Mouse (Mus musculus): ENCODE data around the gene Cep63. TPM values are rescaled to one million over a fixed set of nuclear protein-coding genes. Genes with fewer than 3 reads are reported as not detected.

Cep63 gene
- total and polyA plus RNA-seq, 2 experiments from 2014 or later: 5.2 to 45.3 TPM

- 71% methylated on average over 8 of the region's 8 CpGs for WGBS
- no peaks in the 10 kb centered on the region for H3K36me3 ChIP-seq (replicated peaks; ENCODE audit: control insufficient read depth, insufficient read depth, low read length)
- H3K27me3 ChIP-seq (ENCODE audit: control insufficient read depth, insufficient read depth, low read length): peaks cover 16% of the 10 kb centered on the region; the same call in 1 of the 2 replicates
- no peak overlapping the region for H3K9ac ChIP-seq (replicated peaks; ENCODE audit: low read depth, low read length)
- no peaks in the 10 kb centered on the region for H3K9me3 ChIP-seq (replicated peaks; ENCODE audit: control insufficient read depth, low read length)
- H3K27ac ChIP-seq (ENCODE audit: low read depth): no peak overlapping the region
- peaks cover 5% of the 10 kb centered on the region; the same call in 1 of the 2 replicates for H3K4me1 ChIP-seq (ENCODE audit: control insufficient read depth, insufficient read depth)
- no peak for ATAC-seq (ENCODE audit: insufficient read depth, low read depth)
- TF ChIP-seq CTCF (IDR thresholded peaks at IDR 0.05; ENCODE audit: low read depth): no peak
- no peak for TF ChIP-seq EP300 (IDR thresholded peaks at IDR 0.05; ENCODE audit: low read depth)
- H3K4me2 ChIP-seq (ENCODE audit: low read depth, low read length): no peak overlapping the region
- no peak for DNase-seq (ENCODE audit: low spot score)
- no peak overlapping the region for H3K4me3 ChIP-seq (ENCODE audit: low read depth, low read length)
These were observed 83.8 kb downstream of the Cep63 start for GRCm38 (mm10) chr9:102542540-102542939.

- Histone ChIP-seq H3K4me1 (ENCODE audit: control insufficient read depth, insufficient read depth) (peaks cover 5% of the 10 kb centered on the region; the same call in 1 of the 2 replicates), H3K36me3 (replicated peaks; ENCODE audit: control insufficient read depth, insufficient read depth, low read length) (no peaks in the 10 kb centered on the region), H3K9ac (replicated peaks; ENCODE audit: low read depth, low read length) (no peak overlapping the region), H3K4me3 (ENCODE audit: low read depth, low read length) (no peak overlapping the region), H3K9me3 (replicated peaks; ENCODE audit: control insufficient read depth, low read length) (no peaks in the 10 kb centered on the region), H3K27me3 (ENCODE audit: control insufficient read depth, insufficient read depth, low read length) (peaks cover 16% of the 10 kb centered on the region; the same call in 1 of the 2 replicates), H3K4me2 (ENCODE audit: low read depth, low read length) (no peak overlapping the region), H3K27ac (ENCODE audit: low read depth) (no peak overlapping the region)
- ATAC-seq (ENCODE audit: insufficient read depth, low read depth) (no peak), DNase-seq (ENCODE audit: low spot score) (no peak)
- TF ChIP-seq CTCF (IDR thresholded peaks at IDR 0.05; ENCODE audit: low read depth): no peak
- no peak for TF ChIP-seq EP300 (IDR thresholded peaks at IDR 0.05; ENCODE audit: low read depth)
- WGBS: 85% methylated on average over 10 of the region's 10 CpGs
These were observed 84.7 kb downstream of the Cep63 start for GRCm38 (mm10) chr9:102541666-102542065.

GRCm38 (mm10) chr9:102539699-102540098 is 86.6 kb downstream of the Cep63 start:
- Histone ChIP-seq H3K9ac (replicated peaks; ENCODE audit: low read depth, low read length) (no peak overlapping the region), H3K4me3 (ENCODE audit: low read depth, low read length) (no peak overlapping the region), H3K4me2 (ENCODE audit: low read depth, low read length) (no peak overlapping the region), H3K27me3 (ENCODE audit: control insufficient read depth, insufficient read depth, low read length) (0 out of 2 replicates have a peak, but pooled peaks cover 11% of the 10 kb centered on the region), H3K9me3 (replicated peaks; ENCODE audit: control insufficient read depth, low read length) (no peaks in the 10 kb centered on the region), H3K36me3 (replicated peaks; ENCODE audit: control insufficient read depth, insufficient read depth, low read length) (no peaks in the 10 kb centered on the region), H3K27ac (ENCODE audit: low read depth) (no peak overlapping the region), H3K4me1 (ENCODE audit: control insufficient read depth, insufficient read depth) (peaks cover 5% of the 10 kb centered on the region; the same call in 1 of the 2 replicates)
- ATAC-seq (ENCODE audit: insufficient read depth, low read depth) (no peak), DNase-seq (ENCODE audit: low spot score) (no peak)
- TF ChIP-seq CTCF (IDR thresholded peaks at IDR 0.05; ENCODE audit: low read depth): no peak
- no peak for TF ChIP-seq EP300 (IDR thresholded peaks at IDR 0.05; ENCODE audit: low read depth)
- WGBS: 63% methylated on average over 7 of the region's 7 CpGs

GRCm38 (mm10) chr9:102536968-102537367 is 89.4 kb downstream of the Cep63 start:
- Histone ChIP-seq H3K4me3 (ENCODE audit: low read depth, low read length) (no peak overlapping the region), H3K36me3 (replicated peaks; ENCODE audit: control insufficient read depth, insufficient read depth, low read length) (no peaks in the 10 kb centered on the region), H3K9me3 (replicated peaks; ENCODE audit: control insufficient read depth, low read length) (no peaks in the 10 kb centered on the region), H3K27ac (ENCODE audit: low read depth) (no peak overlapping the region), H3K9ac (replicated peaks; ENCODE audit: low read depth, low read length) (no peak overlapping the region), H3K27me3 (ENCODE audit: control insufficient read depth, insufficient read depth, low read length) (0 out of 2 replicates have a peak, but pooled peaks cover 2% of the 10 kb centered on the region), H3K4me1 (ENCODE audit: control insufficient read depth, insufficient read depth) (no peaks in the 10 kb centered on the region), H3K4me2 (ENCODE audit: low read depth, low read length) (no peak overlapping the region)
- ATAC-seq (ENCODE audit: insufficient read depth, low read depth) (no peak), DNase-seq (ENCODE audit: low spot score) (no peak)
- WGBS: 86% methylated on average over 4 of the region's 4 CpGs
- no peak for TF ChIP-seq CTCF (IDR thresholded peaks at IDR 0.05; ENCODE audit: low read depth)
- TF ChIP-seq EP300 (IDR thresholded peaks at IDR 0.05; ENCODE audit: low read depth): no peak

Other genes starting within 250 kb of the Cep63 start
- gene Ky, start 120.8 kb downstream of the Cep63 start, total RNA-seq (2014; rRNA removed; ENCODE audit: low replicate concordance): 1.9 and 22.1 TPM in 2 replicates
- gene Ky, start 120.8 kb downstream of the Cep63 start, polyA plus RNA-seq (2015; fragmentation: Nextera tagmentation; extraction: Ambion mirVana): 1.8 and 2.1 TPM in 2 replicates
- gene Anapc13, start 238 bp downstream of the Cep63 start, total RNA-seq (2014; rRNA removed; ENCODE audit: low replicate concordance): 28.9 and 43.9 TPM in 2 replicates
- 322 and 335 TPM in 2 replicates for gene Anapc13, start 238 bp downstream of the Cep63 start, polyA plus RNA-seq (2015; fragmentation: Nextera tagmentation; extraction: Ambion mirVana)
- gene Amotl2, start 90.1 kb upstream of the Cep63 start, total RNA-seq (2014; rRNA removed; ENCODE audit: low replicate concordance): 115 and 221 TPM in 2 replicates
- 25.3 and 26.0 TPM in 2 replicates for gene Amotl2, start 90.1 kb upstream of the Cep63 start, polyA plus RNA-seq (2015; fragmentation: Nextera tagmentation; extraction: Ambion mirVana)
- gene Ryk, start 208.4 kb upstream of the Cep63 start, total RNA-seq (2014; rRNA removed; ENCODE audit: low replicate concordance): 60.2 and 66.1 TPM in 2 replicates
- gene Ryk, start 208.4 kb upstream of the Cep63 start, polyA plus RNA-seq (2015; fragmentation: Nextera tagmentation; extraction: Ambion mirVana): 8.2 and 8.8 TPM in 2 replicates